16 mouse cellular contexts compared by ENCODE assay signal in genomic region chr3:56489154-56489553, GRCm38 (mm10).
DNase-seq lines count a peak whose midpoint lies in the region; ATAC-seq lines count a peak whose summit lies in the region.
"Had no signal": no experiment of that assay in that cellular context is flagged by ENCODE, and none has a peak within 500 bp of the region (broad histone marks: within the 10 kb centered on the region; RNA-seq: fewer than 3 reads in every experiment).

No protein-coding gene starts in this region.

- H3K9ac ChIP-seq in heart, embryonic 11.5 days (ENCODE audit: low read depth, low read length), result no peak overlapping the region
- H3K9ac ChIP-seq in heart, embryonic 15.5 days, result no peak overlapping the region
- H3K9ac ChIP-seq: hindbrain, embryonic 15.5 days; kidney, embryonic 15.5 days had no signal

- WGBS in heart, embryonic 11.5 days (ENCODE audit: insufficient replicate concordance), result 38% methylated on average over 5 of the region's 5 CpGs
- WGBS in heart, embryonic 15.5 days, result 29% methylated on average over 5 of the region's 5 CpGs

- no peaks in the 10 kb centered on the region for H3K9me3 ChIP-seq in heart, embryonic 11.5 days (replicated peaks; ENCODE audit: control insufficient read depth, low read length)
- H3K9me3 ChIP-seq in heart, embryonic 15.5 days (replicated peaks), result no peaks in the 10 kb centered on the region
- H3K9me3 ChIP-seq: hindbrain, embryonic 15.5 days; kidney, embryonic 15.5 days had no signal

- H3K27me3 ChIP-seq in heart, embryonic 11.5 days (ENCODE audit: control insufficient read depth, insufficient read depth, low read length), result no peaks in the 10 kb centered on the region
- H3K27me3 ChIP-seq in heart, embryonic 15.5 days, result no peaks in the 10 kb centered on the region
- H3K27me3 ChIP-seq: hindbrain, embryonic 15.5 days; kidney, embryonic 15.5 days had no signal

- ATAC-seq in heart, embryonic 11.5 days (replicated peaks; ENCODE audit: insufficient number of reproducible peaks, low FRiP score, low TSS enrichment), result 0 out of 2 replicates have a peak, but pooled peaks have one; percentile 31
- ATAC-seq in heart, embryonic 15.5 days (replicated peaks; ENCODE audit: insufficient number of reproducible peaks, insufficient read depth, low FRiP score, low read depth), result peak; percentile 67; the same call in 1 of the 2 replicates
- ATAC-seq: forebrain, embryonic 16.5 days; intestine, embryonic 16.5 days had no signal

- H3K4me1 ChIP-seq in heart, embryonic 11.5 days (ENCODE audit: control insufficient read depth, insufficient read depth, low read length), result no peaks in the 10 kb centered on the region
- peaks cover 22% of the 10 kb centered on the region for H3K4me1 ChIP-seq in heart, embryonic 15.5 days (replicated peaks)
- H3K4me1 ChIP-seq: kidney, embryonic 15.5 days had no signal

- no peaks in the 10 kb centered on the region for H3K36me3 ChIP-seq in heart, embryonic 11.5 days (ENCODE audit: control insufficient read depth, insufficient read depth, low read length)
- H3K36me3 ChIP-seq in heart, embryonic 15.5 days, result no peaks in the 10 kb centered on the region
- H3K36me3 ChIP-seq: hindbrain, embryonic 15.5 days; kidney, embryonic 15.5 days had no signal

- peak overlapping the region; percentile 22; the same call in 1 of the 2 replicates for H3K4me2 ChIP-seq in heart, embryonic 11.5 days
- H3K4me2 ChIP-seq in heart, embryonic 15.5 days, result no peak overlapping the region
- H3K4me2 ChIP-seq: hindbrain, embryonic 15.5 days; kidney, embryonic 15.5 days had no signal

- no peak overlapping the region for H3K4me3 ChIP-seq in heart, embryonic 11.5 days (ENCODE audit: low read depth, low read length)
- H3K4me3 ChIP-seq in heart, embryonic 15.5 days, result no peak overlapping the region
- H3K4me3 ChIP-seq: hindbrain, embryonic 15.5 days; kidney, embryonic 15.5 days had no signal

- no peak for DNase-seq in heart, adult 18-20 months
- DNase-seq in heart, adult 11 months, result no peak
- peak; percentile 10 for DNase-seq in retina, embryonic 14.5 days (ENCODE audit: low spot score)
- no peak for DNase-seq in yolk sac, embryonic 10.5 days (ENCODE audit: low spot score)
- DNase-seq: adrenal gland, adult 8-10 months; adrenal gland, postnatal 36 days; cerebellum, adult 2 months; cerebellum, postnatal 10 days; gastrocnemius, postnatal 36 days; kidney, adult 2 months had no signal

- H3K27ac ChIP-seq in heart, embryonic 11.5 days (ENCODE audit: low read depth, low read length), result peak overlapping the region; percentile 50; the same call in 1 of the 2 replicates
- peak overlapping the region; percentile 62; the same call in 1 of the 2 replicates for H3K27ac ChIP-seq in heart, embryonic 15.5 days
- H3K27ac ChIP-seq: hindbrain, embryonic 15.5 days; kidney, embryonic 15.5 days had no signal
